Mouse (Mus musculus): Measurements from ENCODE around the gene Robo2.

DNA sequence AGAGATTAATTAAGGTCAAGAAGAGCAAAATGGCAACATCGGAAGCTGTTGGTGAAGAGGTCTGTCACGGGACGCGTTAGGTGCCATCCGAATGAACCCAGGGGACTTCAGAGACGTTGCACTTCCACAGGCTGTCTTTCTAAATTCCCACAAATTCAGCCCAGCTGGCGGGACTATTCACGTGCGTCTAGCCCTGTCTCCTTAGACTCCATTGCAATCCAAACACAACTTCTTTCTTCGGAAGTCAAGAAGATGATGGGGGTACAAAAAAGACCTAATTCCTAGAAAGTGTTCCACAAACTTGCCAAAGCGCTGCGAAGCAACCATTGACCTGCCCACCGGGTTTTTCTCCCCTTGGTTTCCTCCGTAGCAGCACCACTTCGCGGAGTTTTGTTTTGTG, 604 bp downstream of the Robo2 start:
- TF ChIP-seq USF1 (IDR thresholded peaks at IDR 0.05; ENCODE audit: low read depth) (no peak), CTCF (IDR thresholded peaks at IDR 0.05; ENCODE audit: control insufficient read depth, insufficient read depth, insufficient read length) (no peak), MYOG (IDR thresholded peaks at IDR 0.05; ENCODE audit: control insufficient read depth, extremely low read depth, insufficient read length) (no peak), FOSL1 (IDR thresholded peaks at IDR 0.05; ENCODE audit: insufficient read depth, low read length, poor library complexity, severe bottlenecking) (no peak), MAX (IDR thresholded peaks at IDR 0.05) (no peak), MYOD1 (IDR thresholded peaks at IDR 0.05; ENCODE audit: control insufficient read depth, insufficient read length, low read depth) (no peak), CEBPB (IDR thresholded peaks at IDR 0.05; ENCODE audit: low read depth) (no peak)
